Mouse (Mus musculus): ENCODE results near the gene Tbc1d25.

Tbc1d25 gene

DNA sequence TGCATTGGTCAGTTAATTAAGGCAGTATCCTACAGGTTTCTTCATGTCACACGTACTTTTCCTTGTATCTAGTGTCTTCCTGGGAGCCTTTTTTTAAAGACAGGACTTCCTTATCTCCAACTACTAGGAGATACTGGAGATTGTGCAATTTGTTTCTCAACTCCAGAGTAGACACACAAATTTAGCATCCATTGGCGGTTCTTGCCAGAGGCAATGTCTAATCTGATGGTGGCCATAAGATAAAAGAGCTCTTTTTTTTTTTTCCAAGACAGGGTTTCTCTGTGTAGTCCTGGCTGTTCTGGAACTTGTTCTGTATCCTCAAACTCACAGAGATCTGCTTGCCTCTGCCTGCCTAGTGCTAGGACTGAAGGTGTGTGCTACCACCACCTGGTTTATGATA, 33.7 kb upstream of the Tbc1d25 start:
- peaks cover 7% of the 10 kb centered on the region for H3K36me3 ChIP-seq (ENCODE audit: insufficient read depth, low read length)
- H3K27me3 ChIP-seq (ENCODE audit: insufficient read depth, low read length), result no peaks in the 10 kb centered on the region
- no peak overlapping the region for H3K4me3 ChIP-seq (replicated peaks; ENCODE audit: low read length)
- H3K9me3 ChIP-seq (ENCODE audit: low read length), result no peaks in the 10 kb centered on the region
- TF ChIP-seq CTCF (conservative IDR thresholded peaks at IDR 0.05; ENCODE audit: low read length) (no peak), POU5F1 (IDR thresholded peaks at IDR 0.05; ENCODE audit: borderline replicate concordance, low read length) (no peak), NANOG (IDR thresholded peaks at IDR 0.05; ENCODE audit: borderline replicate concordance, low read length) (no peak)
- H3K4me1 ChIP-seq (replicated peaks; ENCODE audit: low read depth, low read length), result peaks cover 45% of the 10 kb centered on the region

DNA sequence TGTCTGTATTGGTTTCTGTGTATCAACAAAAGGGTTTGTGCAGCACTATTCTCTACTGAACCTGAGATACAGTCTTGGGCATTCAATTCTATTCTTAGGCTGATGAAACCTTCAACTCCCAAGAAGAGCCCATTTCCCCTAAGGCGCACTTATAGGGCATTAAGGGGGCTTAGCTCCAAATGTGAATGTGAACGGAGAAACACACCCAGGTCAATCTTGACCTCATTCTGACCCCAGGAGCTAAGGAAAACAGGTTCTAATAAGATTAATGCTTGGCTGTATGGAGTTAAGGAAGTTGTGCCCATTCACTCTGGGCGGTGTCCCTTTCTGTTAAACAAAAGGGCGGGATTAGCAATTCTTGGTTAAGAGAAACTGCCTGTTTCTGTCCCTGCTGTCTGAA, 31.2 kb upstream of the Tbc1d25 start:
- H3K27me3 ChIP-seq (ENCODE audit: insufficient read depth, low read length), result no peaks in the 10 kb centered on the region
- H3K4me3 ChIP-seq (replicated peaks; ENCODE audit: low read length), result peak overlapping the region; percentile 82
- peaks cover 69% of the 10 kb centered on the region for H3K4me1 ChIP-seq (replicated peaks; ENCODE audit: low read depth, low read length)
- no peaks in the 10 kb centered on the region for H3K9me3 ChIP-seq (ENCODE audit: low read length)
- TF ChIP-seq NANOG (IDR thresholded peaks at IDR 0.05; ENCODE audit: borderline replicate concordance, low read length), result peak; percentile 96
- TF ChIP-seq CTCF (conservative IDR thresholded peaks at IDR 0.05; ENCODE audit: low read length), result no peak
- no peak for TF ChIP-seq POU5F1 (IDR thresholded peaks at IDR 0.05; ENCODE audit: borderline replicate concordance, low read length)
- peaks cover 32% of the 10 kb centered on the region for H3K36me3 ChIP-seq (ENCODE audit: insufficient read depth, low read length)

DNA sequence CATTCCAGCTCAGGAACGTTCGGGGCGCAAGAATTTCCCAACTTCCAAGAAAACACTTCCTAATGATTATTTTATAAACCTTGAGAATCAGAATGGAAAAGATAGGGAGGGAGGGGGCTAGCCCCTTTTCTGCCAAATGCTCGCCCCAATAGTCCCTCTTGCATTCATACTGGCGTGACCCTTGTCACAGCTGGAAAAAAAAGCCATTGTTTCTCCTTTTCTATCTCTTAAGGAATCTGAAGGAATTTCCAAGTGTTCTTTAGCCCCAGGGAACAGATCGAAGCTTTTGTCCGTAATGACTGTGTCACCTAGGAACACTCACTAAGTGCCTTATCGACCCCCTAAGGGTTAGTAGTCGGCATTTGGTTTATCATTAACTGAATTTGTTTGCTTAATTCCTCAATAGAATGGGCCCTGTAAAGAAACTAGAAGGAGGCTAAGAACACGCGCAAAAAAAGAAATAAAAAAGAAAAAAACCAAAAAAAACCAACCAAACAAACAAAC, 30.8 kb upstream of the Tbc1d25 start:
- Histone ChIP-seq H3K4me1 (replicated peaks; ENCODE audit: low read depth, low read length) (peaks cover 69% of the 10 kb centered on the region), H3K9me3 (ENCODE audit: low read length) (no peaks in the 10 kb centered on the region), H3K36me3 (ENCODE audit: insufficient read depth, low read length) (peaks cover 37% of the 10 kb centered on the region), H3K4me3 (replicated peaks; ENCODE audit: low read length) (peak overlapping the region; percentile 82), H3K27me3 (ENCODE audit: insufficient read depth, low read length) (no peaks in the 10 kb centered on the region)
- TF ChIP-seq CTCF (conservative IDR thresholded peaks at IDR 0.05; ENCODE audit: low read length) (no peak), POU5F1 (IDR thresholded peaks at IDR 0.05; ENCODE audit: borderline replicate concordance, low read length) (no peak), NANOG (IDR thresholded peaks at IDR 0.05; ENCODE audit: borderline replicate concordance, low read length) (no peak)

DNA sequence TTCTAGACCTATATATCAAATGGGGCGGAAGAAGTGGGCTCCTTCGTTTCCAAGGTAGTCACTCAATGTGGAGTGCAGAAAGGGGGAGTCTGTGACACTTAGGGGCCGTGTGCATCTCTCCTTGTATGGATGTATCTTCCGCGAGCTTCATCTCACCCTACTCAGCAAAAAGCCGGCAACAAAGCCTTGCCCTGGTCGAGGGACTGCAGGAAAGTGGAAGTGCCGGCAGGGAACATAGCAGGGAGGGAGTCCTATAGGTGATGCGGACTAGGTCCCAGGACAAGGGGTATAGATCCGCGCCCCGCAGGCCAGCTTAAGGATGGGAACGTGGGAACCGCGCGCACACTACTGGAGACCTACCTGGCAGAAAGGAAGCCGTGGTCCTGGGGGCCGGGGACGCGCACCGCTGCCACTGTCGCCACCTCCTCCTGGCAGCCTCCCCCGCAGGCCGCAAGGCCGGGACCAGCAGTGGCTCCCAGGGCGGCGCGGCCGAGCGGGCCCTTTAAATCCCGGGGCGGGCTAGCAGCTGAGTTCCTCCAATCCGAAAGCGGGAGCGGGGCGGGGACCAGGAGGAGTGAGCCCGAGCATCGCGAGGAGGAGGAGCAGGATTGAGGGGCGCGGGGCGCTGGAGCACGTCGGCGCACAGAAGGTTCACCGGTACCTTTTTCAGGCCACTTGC, 30.2 kb upstream of the Tbc1d25 start, which contains the start of gene Porcn:
TSS of gene Porcn (minus strand) at position 511 of the 679 bp plus-strand sequence.
- peaks cover 67% of the 10 kb centered on the region for H3K4me1 ChIP-seq (replicated peaks; ENCODE audit: low read depth, low read length)
- TF ChIP-seq CTCF (conservative IDR thresholded peaks at IDR 0.05; ENCODE audit: low read length) (no peak), POU5F1 (IDR thresholded peaks at IDR 0.05; ENCODE audit: borderline replicate concordance, low read length) (no peak), NANOG (IDR thresholded peaks at IDR 0.05; ENCODE audit: borderline replicate concordance, low read length) (no peak)

DNA sequence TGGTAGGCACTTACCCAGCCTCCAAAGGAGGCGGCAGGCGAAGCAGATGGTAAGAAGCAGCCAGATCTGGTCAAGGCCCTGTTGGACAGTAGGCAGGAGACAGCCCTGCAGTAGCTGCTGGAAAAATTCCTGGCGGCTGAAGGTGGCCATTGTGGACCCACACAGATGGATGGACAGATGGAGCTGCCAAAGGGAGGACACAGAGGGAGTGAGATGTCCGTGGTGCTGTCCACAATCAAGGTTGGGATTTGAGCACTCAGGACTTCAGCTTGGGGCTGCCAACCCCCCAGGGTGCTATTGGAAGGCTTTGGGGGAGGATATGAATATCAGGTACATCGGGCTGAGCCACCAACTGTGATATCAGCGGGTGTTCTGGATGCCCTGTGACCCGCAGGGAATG, 29.6 kb upstream of the Tbc1d25 start:
- no peaks in the 10 kb centered on the region for H3K27me3 ChIP-seq (ENCODE audit: insufficient read depth, low read length)
- peaks cover 63% of the 10 kb centered on the region for H3K4me1 ChIP-seq (replicated peaks; ENCODE audit: low read depth, low read length)
- peak overlapping the region; percentile 82 for H3K4me3 ChIP-seq (replicated peaks; ENCODE audit: low read length)
- TF ChIP-seq NANOG (IDR thresholded peaks at IDR 0.05; ENCODE audit: borderline replicate concordance, low read length), result no peak
- no peak for TF ChIP-seq POU5F1 (IDR thresholded peaks at IDR 0.05; ENCODE audit: borderline replicate concordance, low read length)
- no peak for TF ChIP-seq CTCF (conservative IDR thresholded peaks at IDR 0.05; ENCODE audit: low read length)
- no peaks in the 10 kb centered on the region for H3K9me3 ChIP-seq (ENCODE audit: low read length)
- peaks cover 49% of the 10 kb centered on the region for H3K36me3 ChIP-seq (ENCODE audit: insufficient read depth, low read length)

More for the DNA sequence above, 30.2 kb upstream of the Tbc1d25 start, which contains the start of gene Porcn:
- Histone ChIP-seq H3K36me3 (ENCODE audit: insufficient read depth, low read length) (peaks cover 43% of the 10 kb centered on the region), H3K4me3 (replicated peaks; ENCODE audit: low read length) (peak within 1 kb of the TSS; percentile 82), H3K9me3 (ENCODE audit: low read length) (no peaks in the 10 kb centered on the region), H3K27me3 (ENCODE audit: insufficient read depth, low read length) (no peaks in the 10 kb centered on the region)

DNA sequence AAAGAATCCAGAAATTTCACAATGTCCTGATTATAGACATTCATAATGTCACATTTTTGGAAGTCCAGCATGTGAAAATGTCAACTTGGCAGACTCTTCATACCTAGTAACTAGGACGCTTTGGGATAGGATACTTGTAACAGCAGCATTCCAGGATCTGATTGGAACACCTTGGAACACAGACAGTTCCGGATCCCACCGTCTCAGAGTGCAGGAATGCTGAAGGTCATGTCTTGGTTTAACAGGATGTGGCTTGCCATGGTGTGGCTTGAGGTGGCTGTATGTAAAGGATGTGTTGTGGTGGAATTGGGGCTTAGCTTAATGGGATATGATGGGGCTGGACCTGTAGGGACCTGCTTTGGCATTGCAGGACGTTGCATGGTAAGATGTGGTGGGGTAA, 29.1 kb upstream of the Tbc1d25 start:
- TF ChIP-seq CTCF (conservative IDR thresholded peaks at IDR 0.05; ENCODE audit: low read length) (no peak), NANOG (IDR thresholded peaks at IDR 0.05; ENCODE audit: borderline replicate concordance, low read length) (no peak), POU5F1 (IDR thresholded peaks at IDR 0.05; ENCODE audit: borderline replicate concordance, low read length) (no peak)
- H3K27me3 ChIP-seq (ENCODE audit: insufficient read depth, low read length), result no peaks in the 10 kb centered on the region
- H3K9me3 ChIP-seq (ENCODE audit: low read length), result no peaks in the 10 kb centered on the region
- H3K4me3 ChIP-seq (replicated peaks; ENCODE audit: low read length), result peak overlapping the region; percentile 82
- peaks cover 54% of the 10 kb centered on the region for H3K36me3 ChIP-seq (ENCODE audit: insufficient read depth, low read length)
- peaks cover 62% of the 10 kb centered on the region for H3K4me1 ChIP-seq (replicated peaks; ENCODE audit: low read depth, low read length)

DNA sequence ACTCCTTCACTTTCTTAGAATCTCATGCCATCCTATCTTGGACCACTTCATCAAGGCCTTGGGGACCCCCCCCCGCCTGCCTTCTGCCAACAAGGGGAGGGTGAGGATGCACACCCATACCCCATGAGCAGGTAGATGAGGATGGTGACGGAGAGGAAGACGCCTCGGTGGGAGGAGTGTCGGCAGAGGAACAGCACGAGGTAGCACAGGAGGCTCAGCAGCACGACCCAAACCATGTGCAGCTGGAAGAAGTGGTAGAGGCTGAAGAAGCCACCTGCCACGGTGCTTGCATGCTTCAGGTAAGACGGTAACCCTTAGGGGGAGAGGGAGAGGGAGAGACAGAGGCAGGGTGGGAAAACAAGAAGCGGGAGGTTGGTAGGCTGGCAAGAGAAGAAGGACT, 28.1 kb upstream of the Tbc1d25 start:
- TF ChIP-seq CTCF (conservative IDR thresholded peaks at IDR 0.05; ENCODE audit: low read length) (no peak), POU5F1 (IDR thresholded peaks at IDR 0.05; ENCODE audit: borderline replicate concordance, low read length) (no peak)
- H3K4me3 ChIP-seq (replicated peaks; ENCODE audit: low read length), result no peak overlapping the region
- H3K36me3 ChIP-seq (ENCODE audit: insufficient read depth, low read length), result peaks cover 64% of the 10 kb centered on the region
- no peaks in the 10 kb centered on the region for H3K9me3 ChIP-seq (ENCODE audit: low read length)
- peaks cover 54% of the 10 kb centered on the region for H3K4me1 ChIP-seq (replicated peaks; ENCODE audit: low read depth, low read length)
- H3K27me3 ChIP-seq (ENCODE audit: insufficient read depth, low read length), result no peaks in the 10 kb centered on the region

DNA sequence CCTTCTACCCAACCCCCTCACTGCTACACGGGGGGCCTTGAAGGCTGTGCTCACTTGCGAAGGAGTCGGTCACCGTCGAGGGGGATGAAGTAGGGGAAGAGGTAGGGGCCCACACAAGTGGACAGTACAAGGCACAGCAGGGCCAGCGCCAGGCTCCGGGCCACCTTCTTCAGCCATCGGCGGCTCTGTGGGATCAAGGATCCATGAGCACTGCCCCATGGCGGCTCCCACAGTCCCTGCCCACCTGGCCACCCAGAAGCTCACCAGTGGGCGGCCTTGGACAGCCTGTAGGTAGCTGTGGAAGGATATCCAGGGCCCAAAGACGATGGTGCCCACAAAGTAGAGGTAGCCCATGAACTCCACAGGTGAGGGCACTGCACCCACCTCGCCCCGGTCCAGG, 27.1 kb upstream of the Tbc1d25 start:
- H3K36me3 ChIP-seq (ENCODE audit: insufficient read depth, low read length), result peaks cover 73% of the 10 kb centered on the region
- 0 out of 2 replicates have a peak overlapping the region, but pooled peaks have one; percentile 17 for H3K4me3 ChIP-seq (replicated peaks; ENCODE audit: low read length)
- peaks cover 55% of the 10 kb centered on the region for H3K4me1 ChIP-seq (replicated peaks; ENCODE audit: low read depth, low read length)

More for the DNA sequence above, 27.1 kb upstream of the Tbc1d25 start:
- TF ChIP-seq NANOG (IDR thresholded peaks at IDR 0.05; ENCODE audit: borderline replicate concordance, low read length) (no peak), CTCF (conservative IDR thresholded peaks at IDR 0.05; ENCODE audit: low read length) (no peak), POU5F1 (IDR thresholded peaks at IDR 0.05; ENCODE audit: borderline replicate concordance, low read length) (no peak)
- no peaks in the 10 kb centered on the region for H3K27me3 ChIP-seq (ENCODE audit: insufficient read depth, low read length)
- H3K9me3 ChIP-seq (ENCODE audit: low read length), result no peaks in the 10 kb centered on the region
